Mouse (Mus musculus): Measurements from ENCODE around the gene 2210017I01Rik. TPM values are rescaled to one million over a fixed set of nuclear protein-coding genes. Genes with fewer than 3 reads are reported as not detected.

The 2210017I01Rik gene
- polyA plus RNA-seq, 1 experiment from 2014 or later: not detected

GRCm38 (mm10) chr3:92588858-92589257, 18.4 kb downstream of the 2210017I01Rik start, which contains the start of gene Smcp:
Smcp (minus strand) TSS chr3:92588997.
- Histone ChIP-seq H3K4me3 (replicated peaks) (no peak within 1 kb of the TSS), H3K4me1 (replicated peaks) (no peaks in the 10 kb centered on the region), H3K27me3 (no peaks in the 10 kb centered on the region), H3K9ac (replicated peaks) (no peak within 1 kb of the TSS), H3K4me2 (replicated peaks) (no peak within 1 kb of the TSS), H3K9me3 (no peaks in the 10 kb centered on the region), H3K27ac (no peak within 1 kb of the TSS), H3K36me3 (no peaks in the 10 kb centered on the region)
- ATAC-seq: no peak
- WGBS: 83% methylated on average over 1 of the region's 1 CpGs

GRCm38 (mm10) chr3:92587190-92587589, 20.1 kb downstream of the 2210017I01Rik start:
- H3K36me3 ChIP-seq: no peaks in the 10 kb centered on the region
- H3K4me3 ChIP-seq (replicated peaks): no peak overlapping the region
- WGBS: 81% methylated on average over 3 of the region's 3 CpGs
- no peak overlapping the region for H3K9ac ChIP-seq (replicated peaks)
- no peaks in the 10 kb centered on the region for H3K9me3 ChIP-seq
- no peak for ATAC-seq
- no peak overlapping the region for H3K4me2 ChIP-seq (replicated peaks)
- H3K27me3 ChIP-seq: no peaks in the 10 kb centered on the region
- H3K27ac ChIP-seq: no peak overlapping the region
- no peaks in the 10 kb centered on the region for H3K4me1 ChIP-seq (replicated peaks)

GRCm38 (mm10) chr3:92585055-92585454, 22.2 kb downstream of the 2210017I01Rik start:
- Histone ChIP-seq H3K4me3 (replicated peaks) (no peak overlapping the region), H3K27ac (no peak overlapping the region), H3K9me3 (no peaks in the 10 kb centered on the region), H3K27me3 (no peaks in the 10 kb centered on the region), H3K4me2 (replicated peaks) (no peak overlapping the region), H3K9ac (replicated peaks) (no peak overlapping the region), H3K4me1 (replicated peaks) (no peaks in the 10 kb centered on the region), H3K36me3 (no peaks in the 10 kb centered on the region)
- WGBS: 79% methylated on average over 1 of the region's 1 CpGs
- ATAC-seq: no peak

- Histone ChIP-seq H3K4me3 (replicated peaks) (no peak overlapping the region), H3K36me3 (no peaks in the 10 kb centered on the region), H3K27ac (no peak overlapping the region), H3K27me3 (no peaks in the 10 kb centered on the region), H3K9me3 (no peaks in the 10 kb centered on the region), H3K9ac (replicated peaks) (no peak overlapping the region), H3K4me1 (replicated peaks) (no peaks in the 10 kb centered on the region), H3K4me2 (replicated peaks) (no peak overlapping the region)
- WGBS: 53% methylated on average over 3 of the region's 3 CpGs
- no peak for ATAC-seq
Measured at GRCm38 (mm10) chr3:92583164-92583826, 24.0 kb downstream of the 2210017I01Rik start.

- Histone ChIP-seq H3K4me1 (replicated peaks) (no peaks in the 10 kb centered on the region), H3K4me3 (replicated peaks) (no peak overlapping the region), H3K36me3 (no peaks in the 10 kb centered on the region), H3K9ac (replicated peaks) (no peak overlapping the region), H3K27me3 (no peaks in the 10 kb centered on the region), H3K9me3 (no peaks in the 10 kb centered on the region), H3K27ac (no peak overlapping the region), H3K4me2 (replicated peaks) (no peak overlapping the region)
- 67% methylated on average over 1 of the region's 1 CpGs for WGBS
- ATAC-seq: no peak
Measured at GRCm38 (mm10) chr3:92579508-92579907, 27.8 kb downstream of the 2210017I01Rik start.

GRCm38 (mm10) chr3:92578652-92579413, 28.5 kb downstream of the 2210017I01Rik start:
- Histone ChIP-seq H3K4me1 (replicated peaks) (no peaks in the 10 kb centered on the region), H3K36me3 (no peaks in the 10 kb centered on the region), H3K9me3 (no peaks in the 10 kb centered on the region), H3K4me3 (replicated peaks) (no peak overlapping the region), H3K9ac (replicated peaks) (no peak overlapping the region), H3K4me2 (replicated peaks) (no peak overlapping the region), H3K27ac (no peak overlapping the region), H3K27me3 (no peaks in the 10 kb centered on the region)
- ATAC-seq: no peak
- 49% methylated on average over 4 of the region's 4 CpGs for WGBS

GRCm38 (mm10) chr3:92573449-92574041, 33.7 kb downstream of the 2210017I01Rik start, which contains the start of gene Ivl:
Ivl (minus strand) TSS chr3:92573735.
- H3K4me3 ChIP-seq (replicated peaks): no peak within 1 kb of the TSS
- no peaks in the 10 kb centered on the region for H3K9me3 ChIP-seq
- no peaks in the 10 kb centered on the region for H3K36me3 ChIP-seq
- H3K27ac ChIP-seq: no peak within 1 kb of the TSS
- H3K4me2 ChIP-seq (replicated peaks): no peak within 1 kb of the TSS
- H3K9ac ChIP-seq (replicated peaks): no peak within 1 kb of the TSS
- H3K4me1 ChIP-seq (replicated peaks): no peaks in the 10 kb centered on the region
- no peaks in the 10 kb centered on the region for H3K27me3 ChIP-seq
- 75% methylated on average over 1 of the region's 1 CpGs for WGBS
- no peak for ATAC-seq

- no peaks in the 10 kb centered on the region for H3K9me3 ChIP-seq
- no peak overlapping the region for H3K9ac ChIP-seq (replicated peaks)
- H3K27ac ChIP-seq: no peak overlapping the region
- no peaks in the 10 kb centered on the region for H3K4me1 ChIP-seq (replicated peaks)
- H3K4me3 ChIP-seq (replicated peaks): no peak overlapping the region
- ATAC-seq: no peak
- H3K36me3 ChIP-seq: no peaks in the 10 kb centered on the region
- H3K4me2 ChIP-seq (replicated peaks): no peak overlapping the region
- no peaks in the 10 kb centered on the region for H3K27me3 ChIP-seq
- WGBS: 79% methylated on average over 2 of the region's 2 CpGs
Measured at GRCm38 (mm10) chr3:92572514-92573155, 34.7 kb downstream of the 2210017I01Rik start.

GRCm38 (mm10) chr3:92568752-92569151, 38.5 kb downstream of the 2210017I01Rik start:
- Histone ChIP-seq H3K9ac (replicated peaks) (no peak overlapping the region), H3K27ac (no peak overlapping the region), H3K4me2 (replicated peaks) (no peak overlapping the region), H3K36me3 (no peaks in the 10 kb centered on the region), H3K4me1 (replicated peaks) (no peaks in the 10 kb centered on the region), H3K27me3 (no peaks in the 10 kb centered on the region), H3K4me3 (replicated peaks) (no peak overlapping the region), H3K9me3 (no peaks in the 10 kb centered on the region)
- WGBS: 84% methylated on average over 2 of the region's 2 CpGs
- ATAC-seq: no peak

GRCm38 (mm10) chr3:92565418-92565817, 41.9 kb downstream of the 2210017I01Rik start:
- no peak overlapping the region for H3K4me3 ChIP-seq (replicated peaks)
- no peaks in the 10 kb centered on the region for H3K4me1 ChIP-seq (replicated peaks)
- H3K9ac ChIP-seq (replicated peaks): no peak overlapping the region
- no peaks in the 10 kb centered on the region for H3K9me3 ChIP-seq
- H3K27me3 ChIP-seq: no peaks in the 10 kb centered on the region
- ATAC-seq: no peak
- H3K4me2 ChIP-seq (replicated peaks): no peak overlapping the region
- no peaks in the 10 kb centered on the region for H3K36me3 ChIP-seq
- H3K27ac ChIP-seq: no peak overlapping the region

Measured in midbrain, embryonic 13.5 days (tissue).